Mouse (Mus musculus): Measurements from ENCODE around the gene Efemp2.

DNA sequence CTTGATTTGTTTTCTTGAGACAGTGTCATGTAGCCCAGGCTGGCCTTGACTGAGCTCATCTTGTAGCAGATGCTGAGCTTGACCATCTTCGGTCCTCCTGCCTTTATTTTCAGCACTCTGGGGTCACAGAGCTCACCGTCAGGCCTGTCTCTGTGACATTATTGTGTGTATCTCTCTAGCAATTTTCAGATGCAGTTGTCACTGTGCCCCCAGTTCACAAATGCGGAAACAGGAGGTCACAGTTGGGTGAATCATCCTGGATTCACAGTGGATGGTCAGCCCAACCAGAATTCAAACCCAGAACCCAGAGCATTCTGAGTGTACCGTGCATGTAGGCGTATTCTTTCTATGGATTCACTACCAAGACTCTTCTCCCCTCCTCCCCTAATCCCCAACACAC, 28.0 kb upstream of the Efemp2 start:
- TF ChIP-seq GATA1 (IDR thresholded peaks at IDR 0.05; ENCODE audit: low read length) (no peak), TAL1 (IDR thresholded peaks at IDR 0.05; ENCODE audit: low read length) (no peak)

Data from erythroblast, embryonic 14.5 days (primary cell).